Mouse (Mus musculus): Measurements from ENCODE around the gene Nt5c1b. TPM values are rescaled to one million over a fixed set of nuclear protein-coding genes. Genes with fewer than 3 reads are reported as not detected.

The Nt5c1b gene
- not detected for polyA plus RNA-seq (2014; fragmentation: Illumina TruSeq; extraction: RNeasy Lipid Tissue Mini Kit (QIAGEN cat#74804); ENCODE audit: low read depth, low replicate concordance)

DNA sequence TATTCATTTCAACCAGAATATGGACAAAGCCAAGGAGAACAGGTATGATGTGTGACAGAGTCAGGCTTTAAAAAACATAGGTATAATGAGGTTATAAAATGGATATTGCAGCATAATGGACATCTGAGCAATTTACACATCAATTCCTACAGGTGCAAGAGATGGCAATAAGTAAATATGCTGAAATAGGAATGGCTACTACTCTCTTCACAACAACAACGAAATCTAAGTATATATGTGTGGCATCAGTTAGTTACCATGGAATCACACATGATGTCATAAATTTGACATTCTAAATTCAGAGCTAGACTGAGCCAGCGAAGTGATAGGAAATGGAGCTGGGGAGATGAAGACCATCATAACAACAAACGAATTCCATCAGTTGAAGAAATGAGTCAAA is at the start of gene Nt5c1b:
Gene Nt5c1b, plus strand, starts transcription at position 301 of the 400 bp plus-strand sequence.

DNA sequence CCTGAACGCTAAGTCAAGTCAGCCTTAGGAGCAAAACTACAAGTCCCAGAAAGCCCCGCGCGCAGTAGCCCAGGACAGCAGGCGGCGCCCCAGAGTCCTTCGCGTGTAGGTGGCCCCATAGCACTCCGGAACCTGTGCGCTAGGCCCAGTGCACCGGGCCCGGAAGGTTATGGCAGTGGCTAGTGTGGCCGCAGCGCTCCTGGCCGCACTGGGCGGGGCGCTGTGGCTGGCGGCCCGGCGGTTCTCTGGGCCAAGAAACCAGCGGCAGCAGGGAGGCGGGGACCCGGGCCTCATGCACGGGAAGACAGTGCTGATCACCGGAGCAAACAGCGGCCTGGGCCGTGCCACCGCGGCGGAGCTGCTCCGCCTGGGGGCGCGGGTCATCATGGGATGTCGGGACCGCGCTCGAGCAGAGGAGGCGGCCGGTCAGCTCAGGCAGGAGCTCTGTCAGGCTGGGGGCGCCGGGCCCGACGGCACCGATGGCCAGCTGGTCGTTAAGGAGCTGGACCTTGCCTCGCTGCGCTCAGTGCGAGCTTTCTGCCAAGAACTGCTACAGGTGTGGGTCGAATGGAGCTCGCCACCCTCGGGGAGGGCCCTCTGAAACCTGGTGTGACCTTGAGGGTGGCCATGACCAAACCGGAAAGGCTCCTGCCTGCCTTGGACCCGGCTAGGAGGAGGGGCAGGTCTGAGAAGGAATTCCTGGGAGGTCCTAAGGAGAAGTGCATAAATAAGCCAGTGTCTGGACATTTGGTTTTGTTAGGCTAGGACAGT is 21.1 kb downstream of the Nt5c1b start, which contains the start of gene Rdh14:
Gene Rdh14, plus strand, starts transcription at position 102 of the 771 bp plus-strand sequence.

Other genes starting within 250 kb of the Nt5c1b start
- 111 TPM for gene Rdh14, start 20.8 kb downstream of the Nt5c1b start, polyA plus RNA-seq (2014; fragmentation: Illumina TruSeq; extraction: RNeasy Lipid Tissue Mini Kit (QIAGEN cat#74804); ENCODE audit: low read depth, low replicate concordance)

Data from kidney, adult 10 weeks (tissue).